Comparison of ENCODE assay signal across 8 mouse cellular contexts in genomic region chr11:54054257-54054656, GRCm38 (mm10). TPM values are rescaled to one million over a fixed set of nuclear protein-coding genes. Genes with fewer than 3 reads are reported as not detected.
DNase-seq lines count a peak whose midpoint lies in the region; ATAC-seq and TF ChIP-seq lines count a peak whose summit lies in the region.

No protein-coding gene starts in this region.

- peaks cover 2% of the 10 kb centered on the region for H3K4me1 ChIP-seq in heart, adult 2 months (ENCODE audit: control insufficient read depth, insufficient read depth, low read length)
- H3K4me1 ChIP-seq in thymus, adult 2 months (replicated peaks; ENCODE audit: control insufficient read depth, insufficient read depth, low read length): peaks cover 21% of the 10 kb centered on the region
- H3K4me1 ChIP-seq in midbrain, embryonic 15.5 days: peaks cover 12% of the 10 kb centered on the region

- WGBS in heart, adult 2 months: 26% methylated on average over 6 of the region's 6 CpGs
- WGBS in thymus, adult 2 months: 17% methylated on average over 6 of the region's 6 CpGs
- 44% methylated on average over 6 of the region's 6 CpGs for WGBS in midbrain, embryonic 15.5 days

- ATAC-seq in midbrain, embryonic 15.5 days (replicated peaks): no peak

- no peak overlapping the region for H3K4me3 ChIP-seq in heart, adult 2 months
- H3K4me3 ChIP-seq in thymus, adult 2 months (ENCODE audit: control insufficient read depth, insufficient read depth, low read length): no peak overlapping the region
- no peak overlapping the region for H3K4me3 ChIP-seq in midbrain, embryonic 15.5 days

- H3K27me3 ChIP-seq in heart, adult 2 months (ENCODE audit: control insufficient read depth, insufficient read depth, low read length): no peaks in the 10 kb centered on the region
- no peaks in the 10 kb centered on the region for H3K27me3 ChIP-seq in thymus, adult 2 months (ENCODE audit: control insufficient read depth, insufficient read depth, low read length)
- no peaks in the 10 kb centered on the region for H3K27me3 ChIP-seq in midbrain, embryonic 15.5 days (replicated peaks)

- peak; percentile 75 for TF ChIP-seq CTCF in heart, adult 2 months (IDR thresholded peaks at IDR 0.05)
- 0 out of 2 replicates have a peak, but pooled peaks have one; percentile 16 for TF ChIP-seq CTCF in thymus, adult 2 months (IDR thresholded peaks at IDR 0.05; ENCODE audit: borderline replicate concordance, control insufficient read depth, extremely low read depth, insufficient read depth, low read length, poor library complexity)

- no peak overlapping the region for H3K4me2 ChIP-seq in midbrain, embryonic 15.5 days

- no peak for TF ChIP-seq EP300 in heart, adult 2 months (IDR thresholded peaks at IDR 0.05; ENCODE audit: insufficient read depth, low read depth, low read length)

- no peak overlapping the region for H3K9ac ChIP-seq in heart, adult 2 months (ENCODE audit: low read depth, low read length)
- H3K9ac ChIP-seq in midbrain, embryonic 15.5 days: no peak overlapping the region

- no peaks in the 10 kb centered on the region for H3K9me3 ChIP-seq in midbrain, embryonic 15.5 days

- intact Hi-C loops in heart, adult 2 months (cut with DNase I): loop anchor here (1.0 to 5.0 kb wide), 3 partner anchors 35 to 122 kb away; no protein-coding TSS in a partner anchor
- intact Hi-C loops in heart, postnatal 25 days (cut with DNase I): loop anchor here (1.0 to 5.0 kb wide), 3 partner anchors 35 to 122 kb away; no protein-coding TSS in a partner anchor

- no peaks in the 10 kb centered on the region for H3K79me2 ChIP-seq in heart, adult 2 months (replicated peaks; ENCODE audit: control insufficient read depth, insufficient read depth, low read length)

- H3K27ac ChIP-seq in heart, adult 2 months: no peak overlapping the region
- H3K27ac ChIP-seq in thymus, adult 2 months (ENCODE audit: control insufficient read depth, insufficient read depth, low read length): no peak overlapping the region
- no peak overlapping the region for H3K27ac ChIP-seq in midbrain, embryonic 15.5 days

- H3K36me3 ChIP-seq in heart, adult 2 months (ENCODE audit: control insufficient read depth, insufficient read depth, low read length): no peaks in the 10 kb centered on the region
- no peaks in the 10 kb centered on the region for H3K36me3 ChIP-seq in thymus, adult 2 months (ENCODE audit: control insufficient read depth, insufficient read depth, low read length)
- H3K36me3 ChIP-seq in midbrain, embryonic 15.5 days (replicated peaks): no peaks in the 10 kb centered on the region

- DNase-seq in heart, adult 2 months: no peak
- no peak for DNase-seq in heart, postnatal 25 days (ENCODE audit: low spot score)
- peak; percentile 62 for DNase-seq in thymus, adult 2 months
- no peak for DNase-seq in thymus, adult 18-20 months
- peak; percentile 70 for DNase-seq in cerebellum, adult 9-11 months
- DNase-seq in kidney, postnatal 36 days: peak; percentile 65 to 76
- DNase-seq in retina, postnatal 7 days (ENCODE audit: low read depth, low spot score): peak; percentile 46

- no peak for TF ChIP-seq POLR2A in heart, adult 2 months (IDR thresholded peaks at IDR 0.05; ENCODE audit: insufficient read depth, low read depth, low read length)
- TF ChIP-seq POLR2A in thymus, adult 2 months (IDR thresholded peaks at IDR 0.05; ENCODE audit: control insufficient read depth, extremely low read depth, insufficient read depth, low read length, poor library complexity): no peak

RNA-seq across cellular contexts. Expression of gene Pdlim4, which starts 14.6 kb away (rescaled TPM):
- total RNA-seq in heart, adult 2 months (2021): 10 to 100 TPM; 30.8 to 33.8 TPM
- 57.6 and 58.2 TPM in 2 replicates for polyA plus RNA-seq in heart, adult 2 months (2012; rRNA removed)
- 10 to 100 TPM; 34.4 to 42.1 TPM for total RNA-seq in heart, postnatal 25 days (2021)
- 51.8 and 62.0 TPM in 2 replicates for polyA plus RNA-seq in thymus, adult 2 months (2012; rRNA removed)
- polyA plus RNA-seq in midbrain, embryonic 15.5 days (2015; fragmentation: Nextera tagmentation; extraction: Ambion mirVana): 22.3 and 26.8 TPM in 2 replicates

RNA-seq across cellular contexts. Expression of gene Slc22a4, which starts 26.4 kb away (rescaled TPM):
- 1 to 10 TPM; 5.1 to 5.5 TPM for total RNA-seq in heart, adult 2 months (2021)
- 5.6 and 7.0 TPM in 2 replicates for polyA plus RNA-seq in heart, adult 2 months (2012; rRNA removed)
- total RNA-seq in heart, postnatal 25 days (2021): 1 to 10 TPM; 5.0 to 5.7 TPM
- polyA plus RNA-seq in thymus, adult 2 months (2012; rRNA removed): 1.2 and 1.6 TPM in 2 replicates
- polyA plus RNA-seq in midbrain, embryonic 15.5 days (2015; fragmentation: Nextera tagmentation; extraction: Ambion mirVana): 3.3 and 4.0 TPM in 2 replicates

RNA-seq across cellular contexts. Expression of gene P4ha2, which starts 45.6 kb away (rescaled TPM):
- 10 to 100 TPM; 59.9 to 63.6 TPM for total RNA-seq in heart, adult 2 months (2021)
- polyA plus RNA-seq in heart, adult 2 months (2012; rRNA removed): 37.4 and 62.3 TPM in 2 replicates
- total RNA-seq in heart, postnatal 25 days (2021): 10 to 100 TPM; 56.6 to 61.7 TPM
- polyA plus RNA-seq in thymus, adult 2 months (2012; rRNA removed): 4.6 and 4.8 TPM in 2 replicates
- 10.0 and 10.3 TPM in 2 replicates for polyA plus RNA-seq in midbrain, embryonic 15.5 days (2015; fragmentation: Nextera tagmentation; extraction: Ambion mirVana)

Comparison
In these comparisons a context has a peak if more than half of its experiments do, and no peak if none do; other contexts are left out.
1. DNase-seq: peak in thymus, adult 2 months (single experiment), cerebellum, adult 9-11 months (single experiment), kidney, postnatal 36 days (2 of 2) and retina, postnatal 7 days (single experiment); none in heart, adult 2 months (0 of 2), heart, postnatal 25 days (single experiment) and thymus, adult 18-20 months (0 of 2).